Mouse (Mus musculus): Measurements from ENCODE around the gene Rps21. TPM values are rescaled to one million over a fixed set of nuclear protein-coding genes. Genes with fewer than 3 reads are reported as not detected.
A peak's percentile ranks its signal among the peaks of the same experiment; 100 is the strongest.

Gene Rps21
- polyA plus RNA-seq, 1 experiment from 2014 or later: 745 TPM

DNA sequence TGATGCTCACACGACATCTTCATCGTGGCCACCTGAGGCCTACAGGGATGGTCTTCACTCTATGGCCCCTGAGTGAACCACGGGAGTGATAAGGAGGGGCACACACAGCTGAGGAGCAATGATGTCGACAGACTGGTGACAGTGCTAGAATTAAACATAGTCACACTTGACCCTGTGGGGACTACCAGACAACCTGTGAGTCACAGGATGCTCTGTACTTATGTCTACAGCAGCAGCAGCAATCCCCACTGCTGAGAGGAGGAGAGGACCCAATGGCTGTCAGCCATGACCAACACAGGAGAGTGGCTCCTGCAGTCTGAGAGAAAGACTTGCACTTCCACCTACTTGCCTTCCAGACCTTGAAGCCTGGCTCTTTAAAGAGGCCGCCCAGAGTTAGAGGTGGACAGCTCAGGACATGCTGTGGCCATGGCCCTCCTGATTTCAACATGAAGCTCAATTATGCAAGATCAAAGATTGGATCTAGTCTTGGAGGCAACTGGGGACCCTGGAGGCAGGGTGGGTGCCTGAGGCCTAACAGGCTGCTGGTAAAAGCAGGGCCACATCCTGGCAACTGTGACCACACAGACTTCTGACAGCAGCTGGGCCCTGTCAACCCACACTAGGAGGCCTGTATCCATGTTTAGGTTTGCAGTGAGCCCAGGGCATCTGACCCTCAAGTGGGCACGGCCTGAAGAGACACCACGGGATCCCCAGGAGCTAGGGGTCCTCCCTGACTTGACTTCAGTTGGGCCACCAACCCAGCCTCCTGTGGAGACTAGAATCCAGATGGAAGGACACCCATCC lies 23.9 kb upstream of the Rps21 start:
- no peak for ATAC-seq (ENCODE audit: insufficient number of reproducible peaks, insufficient read depth, low FRiP score, low read depth)
- no peaks in the 10 kb centered on the region for H3K27me3 ChIP-seq (ENCODE audit: control insufficient read depth, insufficient read depth, low read length)
- no peak overlapping the region for H3K4me3 ChIP-seq (ENCODE audit: low read depth, low read length)
- no peak overlapping the region for H3K4me2 ChIP-seq (replicated peaks; ENCODE audit: low read depth, low read length)
- 62% methylated on average over 7 of the region's 7 CpGs for WGBS
- no peak overlapping the region for H3K9ac ChIP-seq (replicated peaks; ENCODE audit: low read depth, low read length)
- H3K36me3 ChIP-seq (ENCODE audit: control insufficient read depth, insufficient read depth, low read length): no peaks in the 10 kb centered on the region
- peaks cover 23% of the 10 kb centered on the region for H3K4me1 ChIP-seq (ENCODE audit: control insufficient read depth, insufficient read depth, low read length)
- no peaks in the 10 kb centered on the region for H3K9me3 ChIP-seq (ENCODE audit: control insufficient read depth, low read depth, low read length)
- no peak overlapping the region for H3K27ac ChIP-seq (ENCODE audit: low read length)

DNA sequence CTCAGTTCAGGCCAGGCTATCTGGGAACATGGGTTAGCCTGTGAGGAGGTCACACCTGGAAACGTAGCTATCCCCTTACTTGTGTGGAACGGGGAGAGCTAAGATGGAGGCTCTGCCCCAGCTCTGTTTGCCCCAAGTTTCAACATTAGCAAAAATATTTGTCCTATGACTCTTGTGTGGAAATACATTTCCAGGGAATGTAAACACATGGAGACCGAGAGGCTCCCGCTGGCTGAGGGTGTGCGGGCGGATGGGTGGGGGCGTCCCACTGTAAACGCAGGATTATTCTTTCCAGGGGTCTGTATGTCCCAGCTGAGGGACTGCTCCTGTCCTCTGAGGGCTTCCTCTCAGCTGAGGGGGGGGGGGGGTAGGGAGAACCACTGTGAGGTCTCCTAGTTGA lies 22.8 kb upstream of the Rps21 start:
- peak overlapping the region; percentile 71; the same call in 1 of the 2 replicates for H3K27ac ChIP-seq (ENCODE audit: low read length)
- H3K9ac ChIP-seq (replicated peaks; ENCODE audit: low read depth, low read length): no peak overlapping the region
- H3K4me2 ChIP-seq (replicated peaks; ENCODE audit: low read depth, low read length): no peak overlapping the region
- no peaks in the 10 kb centered on the region for H3K27me3 ChIP-seq (ENCODE audit: control insufficient read depth, insufficient read depth, low read length)
- WGBS: 37% methylated on average over 8 of the region's 8 CpGs
- no peaks in the 10 kb centered on the region for H3K9me3 ChIP-seq (ENCODE audit: control insufficient read depth, low read depth, low read length)
- 0 out of 2 replicates have a peak, but pooled peaks have one; percentile 1 for ATAC-seq (ENCODE audit: insufficient number of reproducible peaks, insufficient read depth, low FRiP score, low read depth)
- no peaks in the 10 kb centered on the region for H3K36me3 ChIP-seq (ENCODE audit: control insufficient read depth, insufficient read depth, low read length)
- peaks cover 16% of the 10 kb centered on the region for H3K4me1 ChIP-seq (ENCODE audit: control insufficient read depth, insufficient read depth, low read length)
- H3K4me3 ChIP-seq (ENCODE audit: low read depth, low read length): no peak overlapping the region

DNA sequence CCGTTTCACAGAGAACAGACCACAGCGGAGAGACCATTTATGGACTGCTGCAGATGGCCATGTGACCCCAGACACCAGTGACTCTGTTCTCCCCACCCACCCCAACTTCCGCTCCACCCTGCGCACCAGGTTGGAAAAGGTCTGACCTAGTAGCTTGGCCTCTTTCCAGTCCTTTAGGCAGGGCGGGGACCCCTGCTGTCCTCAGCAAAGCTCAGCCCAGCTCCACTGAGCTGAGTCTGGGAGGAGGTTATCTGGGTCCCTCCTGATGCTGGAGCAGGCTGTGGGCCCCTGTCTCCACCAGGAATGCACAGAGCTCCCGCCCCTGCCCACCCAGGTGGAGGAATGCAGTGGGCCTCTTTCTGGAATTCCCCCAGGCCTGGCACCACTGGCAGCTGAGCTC lies 22.2 kb upstream of the Rps21 start:
- no peak overlapping the region for H3K4me2 ChIP-seq (replicated peaks; ENCODE audit: low read depth, low read length)
- WGBS: 36% methylated on average over 6 of the region's 6 CpGs
- ATAC-seq (ENCODE audit: insufficient number of reproducible peaks, insufficient read depth, low FRiP score, low read depth): peak; percentile 57
- H3K27ac ChIP-seq (ENCODE audit: low read length): peak overlapping the region; percentile 71
- peaks cover 16% of the 10 kb centered on the region for H3K4me1 ChIP-seq (ENCODE audit: control insufficient read depth, insufficient read depth, low read length)
- no peaks in the 10 kb centered on the region for H3K9me3 ChIP-seq (ENCODE audit: control insufficient read depth, low read depth, low read length)
- no peak overlapping the region for H3K9ac ChIP-seq (replicated peaks; ENCODE audit: low read depth, low read length)
- H3K4me3 ChIP-seq (ENCODE audit: low read depth, low read length): no peak overlapping the region
- no peaks in the 10 kb centered on the region for H3K27me3 ChIP-seq (ENCODE audit: control insufficient read depth, insufficient read depth, low read length)
- no peaks in the 10 kb centered on the region for H3K36me3 ChIP-seq (ENCODE audit: control insufficient read depth, insufficient read depth, low read length)

DNA sequence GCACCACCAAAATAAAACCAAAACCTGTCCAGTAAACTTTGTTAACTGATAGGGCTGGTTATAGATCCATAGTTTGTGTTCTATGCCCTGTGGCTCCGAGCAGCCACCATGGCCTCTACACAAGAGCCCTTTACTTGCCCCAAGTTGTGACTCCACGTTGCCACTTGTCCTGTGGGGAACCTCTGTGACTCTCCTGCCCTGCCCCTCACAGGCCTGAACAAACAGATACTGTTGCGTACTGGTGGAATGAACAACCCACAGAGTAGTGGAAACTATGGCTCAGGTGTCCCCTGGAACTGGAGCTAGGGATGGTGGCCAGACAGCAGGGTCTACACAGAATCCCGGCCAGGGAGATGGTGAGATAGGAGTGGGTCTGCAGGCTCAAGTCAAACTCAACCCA lies 21.4 kb upstream of the Rps21 start:
- Histone ChIP-seq H3K9me3 (ENCODE audit: control insufficient read depth, low read depth, low read length) (no peaks in the 10 kb centered on the region), H3K4me2 (replicated peaks; ENCODE audit: low read depth, low read length) (no peak overlapping the region), H3K27me3 (ENCODE audit: control insufficient read depth, insufficient read depth, low read length) (no peaks in the 10 kb centered on the region), H3K36me3 (ENCODE audit: control insufficient read depth, insufficient read depth, low read length) (no peaks in the 10 kb centered on the region), H3K4me3 (ENCODE audit: low read depth, low read length) (no peak overlapping the region), H3K4me1 (ENCODE audit: control insufficient read depth, insufficient read depth, low read length) (peaks cover 16% of the 10 kb centered on the region), H3K9ac (replicated peaks; ENCODE audit: low read depth, low read length) (no peak overlapping the region), H3K27ac (ENCODE audit: low read length) (peak overlapping the region; percentile 71)
- ATAC-seq (ENCODE audit: insufficient number of reproducible peaks, insufficient read depth, low FRiP score, low read depth): no peak
- WGBS: 78% methylated on average over 4 of the region's 4 CpGs

DNA sequence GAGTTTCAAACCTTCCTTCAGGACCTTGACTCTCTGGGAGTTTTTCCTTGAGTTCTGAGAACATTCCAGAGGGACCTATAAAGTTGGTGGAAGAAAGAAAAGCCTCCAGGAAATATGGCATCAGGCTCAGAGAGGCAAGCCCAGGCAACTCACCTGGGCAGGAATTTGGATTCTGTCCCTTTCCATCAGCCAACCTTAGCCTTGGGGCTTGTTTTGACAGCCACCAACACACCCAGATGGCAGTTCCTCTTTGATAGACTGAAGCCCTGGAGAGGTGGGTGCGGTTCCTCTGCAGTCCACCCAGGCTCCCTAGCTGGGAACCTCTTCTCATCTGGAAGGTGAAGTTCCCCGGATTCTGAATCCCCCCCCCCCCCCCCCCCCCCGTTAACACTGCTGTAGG lies 20.7 kb upstream of the Rps21 start:
- Histone ChIP-seq H3K9me3 (ENCODE audit: control insufficient read depth, low read depth, low read length) (no peaks in the 10 kb centered on the region), H3K27ac (ENCODE audit: low read length) (peak overlapping the region; percentile 71)
- 33% methylated on average over 3 of the region's 3 CpGs for WGBS

DNA sequence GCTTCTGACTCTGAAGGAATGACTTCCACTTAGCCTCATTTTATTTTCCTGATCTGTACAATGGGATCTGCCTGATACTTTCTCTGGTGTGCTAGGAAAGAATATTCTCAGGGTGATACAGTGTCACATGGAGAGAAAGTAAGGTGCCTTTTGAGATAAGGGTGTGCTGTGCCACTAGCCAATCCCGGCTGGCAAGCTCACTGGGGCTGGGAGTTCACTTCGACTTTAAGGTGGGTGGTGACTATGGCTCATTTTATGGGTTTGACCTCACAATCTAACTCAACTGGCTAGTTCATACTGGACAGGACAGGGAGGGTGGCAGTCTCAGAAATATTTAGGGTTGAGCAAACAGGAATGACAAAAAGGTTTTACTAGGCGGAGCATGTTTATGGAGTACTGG lies 20.2 kb upstream of the Rps21 start:
- H3K9me3 ChIP-seq (ENCODE audit: control insufficient read depth, low read depth, low read length): no peaks in the 10 kb centered on the region
- H3K4me2 ChIP-seq (replicated peaks; ENCODE audit: low read depth, low read length): no peak overlapping the region
- no peaks in the 10 kb centered on the region for H3K36me3 ChIP-seq (ENCODE audit: control insufficient read depth, insufficient read depth, low read length)
- peaks cover 16% of the 10 kb centered on the region for H3K4me1 ChIP-seq (ENCODE audit: control insufficient read depth, insufficient read depth, low read length)
- no peaks in the 10 kb centered on the region for H3K27me3 ChIP-seq (ENCODE audit: control insufficient read depth, insufficient read depth, low read length)
- H3K27ac ChIP-seq (ENCODE audit: low read length): no peak overlapping the region; the same call in 1 of the 2 replicates
- H3K4me3 ChIP-seq (ENCODE audit: low read depth, low read length): no peak overlapping the region
- no peak overlapping the region for H3K9ac ChIP-seq (replicated peaks; ENCODE audit: low read depth, low read length)
- ATAC-seq (ENCODE audit: insufficient number of reproducible peaks, insufficient read depth, low FRiP score, low read depth): no peak
- WGBS: 75% methylated on average over 3 of the region's 3 CpGs

More for the DNA sequence above, 20.7 kb upstream of the Rps21 start:
- Histone ChIP-seq H3K4me2 (replicated peaks; ENCODE audit: low read depth, low read length) (no peak overlapping the region), H3K9ac (replicated peaks; ENCODE audit: low read depth, low read length) (no peak overlapping the region), H3K27me3 (ENCODE audit: control insufficient read depth, insufficient read depth, low read length) (no peaks in the 10 kb centered on the region), H3K36me3 (ENCODE audit: control insufficient read depth, insufficient read depth, low read length) (no peaks in the 10 kb centered on the region), H3K4me1 (ENCODE audit: control insufficient read depth, insufficient read depth, low read length) (peaks cover 16% of the 10 kb centered on the region), H3K4me3 (ENCODE audit: low read depth, low read length) (no peak overlapping the region)
- no peak for ATAC-seq (ENCODE audit: insufficient number of reproducible peaks, insufficient read depth, low FRiP score, low read depth)

DNA sequence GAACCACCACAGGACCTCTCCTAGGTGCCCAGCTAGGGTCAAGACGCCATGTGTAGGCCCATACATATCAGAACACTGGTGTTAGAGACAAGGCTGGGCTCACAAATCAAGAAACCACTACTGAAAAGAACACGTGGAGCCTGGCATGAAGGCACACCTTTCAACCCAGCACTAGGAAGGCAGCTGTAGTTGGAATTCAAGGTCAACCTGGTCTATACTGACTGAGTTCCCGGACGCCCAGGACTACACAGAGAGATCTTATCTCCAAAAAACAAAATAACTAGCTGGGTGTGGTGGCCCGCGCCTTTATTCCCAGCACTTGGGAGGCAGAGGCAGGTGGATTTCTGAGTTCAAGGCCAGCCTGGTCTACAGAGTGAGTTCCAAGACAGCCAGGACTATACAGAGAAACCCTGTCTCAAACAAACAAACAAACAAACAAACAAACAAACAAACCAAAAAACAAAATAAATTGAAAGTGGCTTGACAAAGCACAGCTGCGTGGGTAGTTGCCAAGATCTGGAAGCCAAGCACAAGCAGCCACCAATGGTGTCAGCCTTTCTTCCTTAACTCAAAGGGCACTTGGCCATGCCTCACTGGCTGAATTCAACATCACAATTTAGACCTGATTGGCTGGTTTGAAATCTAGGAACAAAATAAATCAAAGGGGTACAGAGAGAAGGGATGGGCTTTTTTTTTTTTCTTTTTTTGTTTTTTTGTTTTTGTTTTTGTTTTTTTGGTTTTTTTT lies 19.4 kb upstream of the Rps21 start:
- H3K4me2 ChIP-seq (replicated peaks; ENCODE audit: low read depth, low read length): no peak overlapping the region
- WGBS: 83% methylated on average over 7 of the region's 7 CpGs
- ATAC-seq (ENCODE audit: insufficient number of reproducible peaks, insufficient read depth, low FRiP score, low read depth): no peak
- no peak overlapping the region for H3K4me3 ChIP-seq (ENCODE audit: low read depth, low read length)
- H3K36me3 ChIP-seq (ENCODE audit: control insufficient read depth, insufficient read depth, low read length): no peaks in the 10 kb centered on the region
- H3K4me1 ChIP-seq (ENCODE audit: control insufficient read depth, insufficient read depth, low read length): peaks cover 16% of the 10 kb centered on the region
- no peak overlapping the region for H3K27ac ChIP-seq (ENCODE audit: low read length)
- H3K9ac ChIP-seq (replicated peaks; ENCODE audit: low read depth, low read length): no peak overlapping the region
- no peaks in the 10 kb centered on the region for H3K9me3 ChIP-seq (ENCODE audit: control insufficient read depth, low read depth, low read length)
- no peaks in the 10 kb centered on the region for H3K27me3 ChIP-seq (ENCODE audit: control insufficient read depth, insufficient read depth, low read length)

DNA sequence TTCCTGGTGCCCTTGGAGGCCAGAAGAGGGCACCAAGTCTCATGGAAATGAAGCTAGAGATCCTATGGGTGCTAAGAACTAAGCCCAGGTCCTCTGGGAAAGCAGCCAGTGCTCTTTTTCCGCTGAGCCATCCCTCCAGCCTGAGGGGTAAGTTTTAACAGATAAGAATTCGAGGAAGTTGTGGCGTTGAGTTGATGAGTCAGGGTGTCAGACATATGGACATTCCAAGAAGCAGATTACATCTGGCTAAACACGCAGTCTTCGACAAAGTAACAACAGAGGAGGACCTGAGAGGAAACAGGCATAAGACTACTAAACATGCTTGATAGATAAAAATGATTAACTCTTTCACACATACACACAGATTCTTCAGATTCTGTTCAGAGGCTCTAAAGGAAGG lies 18.6 kb upstream of the Rps21 start:
- 71% methylated on average over 5 of the region's 5 CpGs for WGBS
- H3K27ac ChIP-seq (ENCODE audit: low read length): no peak overlapping the region

More for the DNA sequence above, 18.6 kb upstream of the Rps21 start:
- no peak overlapping the region for H3K9ac ChIP-seq (replicated peaks; ENCODE audit: low read depth, low read length)
- no peak overlapping the region for H3K4me3 ChIP-seq (ENCODE audit: low read depth, low read length)
- H3K27me3 ChIP-seq (ENCODE audit: control insufficient read depth, insufficient read depth, low read length): no peaks in the 10 kb centered on the region
- H3K9me3 ChIP-seq (ENCODE audit: control insufficient read depth, low read depth, low read length): no peaks in the 10 kb centered on the region
- no peak overlapping the region for H3K4me2 ChIP-seq (replicated peaks; ENCODE audit: low read depth, low read length)
- peaks cover 12% of the 10 kb centered on the region for H3K4me1 ChIP-seq (ENCODE audit: control insufficient read depth, insufficient read depth, low read length)
- ATAC-seq (ENCODE audit: insufficient number of reproducible peaks, insufficient read depth, low FRiP score, low read depth): no peak
- no peaks in the 10 kb centered on the region for H3K36me3 ChIP-seq (ENCODE audit: control insufficient read depth, insufficient read depth, low read length)
